Mouse (Mus musculus) neural tube, embryonic 11.5 days (tissue): ENCODE results near the gene Ptges3. TPM values are rescaled to one million over a fixed set of nuclear protein-coding genes. Genes with fewer than 3 reads are reported as not detected.
A peak's percentile ranks its signal among the peaks of the same experiment; 100 is the strongest.
"Not testable (repeated sequence)": the region's sequence is repeated elsewhere in the genome, so short reads cannot be mapped to it uniquely, and the experiment has no call there.

ENCODE experiments used
- ATAC-seq: fragments of 200-750 bp; cut with Nextera tagmentation; 2 replicates; pipeline ENCODE4 v1.8.0; 2017; ENCODE audit warnings: moderate number of reproducible peaks, mild to moderate bottlenecking, moderate TSS enrichment, moderate library complexity; ENCODE audit not compliant: insufficient read depth, low FRiP score, low TSS enrichment
- DNase-seq: peaks from one replicate; pipeline ENCODE4 v3.0.0-alpha.2; 2015; ENCODE audit warnings: low spot score
- H3K27ac ChIP-seq: fragments of 300-500 bp; sonication (generic); 2 replicates; pipeline ENCODE4 v1.5.1; 2014; ENCODE audit warnings: low read depth, mild to moderate bottlenecking, low read length
- H3K27me3 ChIP-seq: fragments of 300-500 bp; sonication (generic); 2 replicates; pipeline ENCODE4 v1.6.1; 2014; ENCODE audit warnings: mild to moderate bottlenecking, low read length, mixed read lengths; ENCODE audit not compliant: control insufficient read depth, insufficient read depth
- H3K36me3 ChIP-seq: fragments of 300-500 bp; sonication (generic); 2 replicates; pipeline ENCODE4 v1.6.1; 2014; ENCODE audit warnings: mild to moderate bottlenecking, low read length, moderate library complexity, mixed read lengths; ENCODE audit not compliant: control insufficient read depth, insufficient read depth
- H3K4me1 ChIP-seq: fragments of 300-500 bp; sonication (generic); 2 replicates; pipeline ENCODE4 v1.6.1; 2014; ENCODE audit warnings: low read length, mixed read lengths; ENCODE audit not compliant: control insufficient read depth, insufficient read depth
- H3K4me2 ChIP-seq: fragments of 300-500 bp; sonication (generic); 2 replicates; pipeline ENCODE4 v1.6.1; 2014; ENCODE audit warnings: low read depth, mild to moderate bottlenecking, moderate library complexity
- H3K4me3 ChIP-seq: fragments of 300-500 bp; sonication (generic); 2 replicates; pipeline ENCODE4 v1.5.1; 2014; ENCODE audit warnings: low read depth, low read length
- H3K9ac ChIP-seq: fragments of 300-500 bp; sonication (generic); 2 replicates; pipeline ENCODE4 v1.6.1; 2014; ENCODE audit warnings: mild to moderate bottlenecking, low read length
- H3K9me3 ChIP-seq: fragments of 300-500 bp; sonication (generic); 2 replicates; pipeline ENCODE4 v1.6.1; 2016; ENCODE audit warnings: low read length; ENCODE audit not compliant: control insufficient read depth
- WGBS: fragments of 180-500 bp; shearing (Covaris S2); extraction: QIAGEN DNeasy Blood & Tissue Kit; methylation state at CpG from one replicate; pipeline ENCODE4 v1.1.7; 2014; 5-methylcytosine and 5-hydroxymethylcytosine counted together
- polyA plus RNA-seq: library from polyadenylated mRNA; unstranded; fragments of >200 nt; fragmentation: Nextera tagmentation; extraction: Ambion mirVana; gene quantifications from 2 replicates; pipeline ENCODE4 v1.2.1, GENCODE M21; 2014

Ptges3 gene
- polyA plus RNA-seq, 1 experiment from 2014 or later, result 584 TPM

DNA sequence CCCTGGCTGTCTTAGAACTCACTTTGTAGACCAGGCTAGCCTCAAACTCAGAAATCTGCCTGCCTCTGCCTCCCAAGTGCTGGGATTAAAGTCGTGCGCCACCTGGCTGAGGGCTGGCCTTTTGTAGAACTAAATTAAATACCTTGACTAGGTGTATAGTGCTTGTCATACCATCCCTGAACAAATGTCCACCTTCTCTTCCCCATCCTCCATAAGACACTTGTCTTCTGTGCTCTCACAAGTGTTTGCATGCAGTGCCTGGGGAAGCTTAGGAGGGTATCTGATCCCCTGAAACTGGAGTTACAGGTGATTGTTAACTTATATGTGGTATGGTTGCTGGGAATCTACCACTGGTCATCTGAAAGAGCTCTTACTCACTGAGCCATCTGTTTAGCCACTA, 8.4 kb upstream of the Ptges3 start:
- no peaks in the 10 kb centered on the region for H3K27me3 ChIP-seq
- 81% methylated on average over 2 of the region's 2 CpGs for WGBS

DNA sequence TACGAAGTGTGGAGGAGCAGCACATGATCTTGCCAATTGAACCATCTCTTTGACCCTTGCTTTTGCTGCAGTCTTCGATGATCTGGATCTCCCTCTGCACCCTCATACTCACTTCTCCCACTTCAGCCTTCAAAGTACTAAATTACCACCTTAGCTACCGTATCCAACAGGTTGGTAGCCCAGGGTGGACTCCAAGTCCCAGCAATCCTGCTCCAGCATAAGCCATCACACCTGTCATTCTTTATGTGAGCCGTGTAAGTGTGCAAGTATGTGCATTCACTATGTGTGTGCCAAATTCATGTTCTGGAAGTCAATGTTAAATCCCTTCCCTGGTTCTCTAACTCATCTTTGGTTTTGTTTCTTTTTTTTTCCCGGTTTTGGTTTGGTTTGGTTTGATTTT, 7.2 kb upstream of the Ptges3 start:
- H3K27me3 ChIP-seq, result no peaks in the 10 kb centered on the region
- no peak overlapping the region for H3K4me2 ChIP-seq
- peaks cover 11% of the 10 kb centered on the region for H3K36me3 ChIP-seq
- WGBS, result 95% methylated on average over 5 of the region's 5 CpGs
- no peak overlapping the region for H3K9ac ChIP-seq
- no peak overlapping the region for H3K4me3 ChIP-seq
- DNase-seq, result no peak
- H3K4me1 ChIP-seq, result no peaks in the 10 kb centered on the region
- H3K27ac ChIP-seq, result no peak overlapping the region
- ATAC-seq, result no peak
- no peaks in the 10 kb centered on the region for H3K9me3 ChIP-seq

More for the DNA sequence above, 8.4 kb upstream of the Ptges3 start:
- Histone ChIP-seq H3K36me3 (peaks cover 13% of the 10 kb centered on the region), H3K9me3 (no peaks in the 10 kb centered on the region), H3K4me3 (no peak overlapping the region), H3K27ac (no peak overlapping the region), H3K9ac (no peak overlapping the region), H3K4me1 (no peaks in the 10 kb centered on the region), H3K4me2 (no peak overlapping the region)
- ATAC-seq (no peak), DNase-seq (no peak)

DNA sequence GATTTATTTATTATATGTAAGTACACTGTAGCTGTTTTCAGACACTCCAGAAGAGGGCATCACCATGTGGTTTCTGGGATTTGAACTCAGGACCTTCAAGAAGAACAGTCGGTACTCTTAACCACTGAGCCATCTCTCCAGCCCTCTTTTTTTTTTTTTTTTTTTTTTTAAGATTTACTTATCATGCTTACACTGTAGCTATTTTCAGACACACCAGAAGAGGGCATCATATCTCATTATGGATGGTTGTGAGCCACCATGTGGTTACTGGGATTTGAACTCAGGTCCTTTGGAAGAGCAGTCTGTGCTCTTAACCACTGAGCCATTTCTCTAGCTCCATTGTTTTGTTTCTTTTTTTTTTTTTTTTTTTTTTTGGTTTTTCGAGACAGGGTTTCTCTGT, 6.6 kb upstream of the Ptges3 start:
- DNase-seq, H3K27ac ChIP-seq, H3K9me3 ChIP-seq, H3K4me3 ChIP-seq, H3K4me2 ChIP-seq, ATAC-seq, H3K4me1 ChIP-seq, H3K27me3 ChIP-seq, H3K9ac ChIP-seq: not testable (repeated sequence)
- peaks cover 11% of the 10 kb centered on the region for H3K36me3 ChIP-seq
- WGBS, result 93% methylated on average over 1 of the region's 2 CpGs

DNA sequence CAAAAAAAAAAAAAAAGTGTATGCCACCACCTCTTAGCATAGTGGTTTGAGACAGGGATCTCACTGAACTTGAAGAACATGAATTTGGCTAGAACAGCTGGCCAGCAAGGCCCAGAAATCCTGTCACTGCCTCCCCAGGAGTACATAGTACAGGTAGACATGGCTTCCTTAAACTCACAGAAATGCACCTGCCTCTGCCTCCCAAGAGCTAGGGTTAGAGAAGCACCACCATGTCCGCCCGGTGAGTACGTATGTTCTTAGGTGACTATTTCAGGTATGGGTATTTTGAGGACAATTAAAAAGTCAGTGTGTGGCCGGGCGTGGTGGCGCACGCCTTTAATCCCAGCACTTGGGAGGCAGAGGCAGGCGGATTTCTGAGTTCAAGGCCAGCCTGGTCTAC, 5.8 kb upstream of the Ptges3 start:
- 95% methylated on average over 8 of the region's 8 CpGs for WGBS
- H3K27me3 ChIP-seq, result no peaks in the 10 kb centered on the region

DNA sequence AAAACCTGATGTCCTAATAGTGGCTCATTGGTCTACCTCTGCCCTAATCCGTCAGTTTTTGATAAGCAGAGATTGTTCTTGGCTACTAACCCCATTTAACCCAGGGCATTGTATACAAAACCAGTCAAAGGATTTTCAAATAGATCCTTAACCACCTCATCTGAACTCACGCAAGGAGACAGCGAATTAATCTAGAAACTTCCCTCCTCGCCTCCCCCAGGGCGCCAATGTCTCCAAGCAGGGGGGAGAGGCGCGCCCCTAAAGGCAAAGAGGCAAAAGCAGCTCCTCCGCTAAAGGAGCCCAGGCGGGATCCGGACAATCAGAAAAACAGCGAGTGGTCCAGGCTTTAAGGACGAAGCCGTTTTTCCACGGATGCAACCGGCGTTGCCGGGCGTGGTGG, 570 bp upstream of the Ptges3 start:
- peaks cover 12% of the 10 kb centered on the region for H3K4me1 ChIP-seq
- peak overlapping the region; percentile 99 for H3K27ac ChIP-seq
- peak overlapping the region; percentile 94 for H3K9ac ChIP-seq
- WGBS, result under 1% methylated on average over 18 of the region's 18 CpGs
- H3K36me3 ChIP-seq, result no peaks in the 10 kb centered on the region
- peak overlapping the region; percentile 94 for H3K4me3 ChIP-seq
- H3K27me3 ChIP-seq, result no peaks in the 10 kb centered on the region
- ATAC-seq, result no peak
- H3K4me2 ChIP-seq, result peak overlapping the region; percentile 85
- no peaks in the 10 kb centered on the region for H3K9me3 ChIP-seq
- no peak for DNase-seq

More for the DNA sequence above, 5.8 kb upstream of the Ptges3 start:
- H3K4me3 ChIP-seq, result no peak overlapping the region
- no peak overlapping the region for H3K9ac ChIP-seq
- ATAC-seq (no peak), DNase-seq (no peak)
- no peak overlapping the region for H3K27ac ChIP-seq
- H3K4me2 ChIP-seq, result no peak overlapping the region
- H3K9me3 ChIP-seq, result no peaks in the 10 kb centered on the region
- peaks cover 3% of the 10 kb centered on the region; the same call in 1 of the 2 replicates for H3K4me1 ChIP-seq
- peaks cover 11% of the 10 kb centered on the region for H3K36me3 ChIP-seq

DNA sequence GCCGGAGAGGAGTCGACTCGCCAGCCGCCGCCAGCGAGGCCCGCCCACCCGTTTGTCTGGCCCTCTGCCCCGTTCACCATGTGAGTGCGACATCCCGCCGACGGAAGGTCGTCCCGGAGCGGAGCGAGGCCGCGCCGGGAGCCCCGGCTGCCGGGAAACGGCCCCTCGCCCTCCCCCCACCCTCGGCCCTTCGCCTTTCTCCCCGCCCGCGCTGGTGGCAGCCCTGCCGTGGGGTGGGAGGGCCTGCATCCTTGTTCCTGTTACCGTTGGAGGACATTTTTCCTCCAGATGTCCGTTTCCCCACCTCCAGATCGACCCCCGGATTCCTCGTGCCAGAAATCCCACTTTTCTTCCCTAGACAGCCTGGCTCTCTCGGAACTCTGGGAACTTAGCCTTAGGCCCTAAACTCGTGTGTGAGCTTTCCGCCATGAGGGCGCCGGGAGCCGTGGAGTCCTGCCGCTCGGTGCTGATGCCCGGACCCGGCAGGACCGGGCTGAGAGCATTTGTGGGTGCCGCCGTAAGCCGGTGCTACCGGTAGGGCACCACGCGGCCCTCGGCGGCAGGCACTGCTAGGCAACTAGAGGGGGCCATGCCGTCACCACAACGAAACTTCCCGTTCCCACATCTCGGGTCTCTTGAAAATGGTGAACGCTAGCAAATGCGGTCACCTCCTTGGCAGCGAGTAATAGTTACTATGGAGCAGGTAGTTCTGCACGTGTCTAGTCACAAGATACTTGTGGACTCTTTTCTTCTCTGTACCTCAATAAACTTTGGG, 640 bp downstream of the Ptges3 start:
- Histone ChIP-seq H3K4me3 (peak overlapping the region; percentile 94), H3K36me3 (peaks cover 4% of the 10 kb centered on the region), H3K4me1 (peaks cover 12% of the 10 kb centered on the region), H3K27ac (peak overlapping the region; percentile 99), H3K4me2 (peak overlapping the region; percentile 85), H3K9me3 (no peaks in the 10 kb centered on the region), H3K27me3 (no peaks in the 10 kb centered on the region), H3K9ac (peak overlapping the region; percentile 94)
- ATAC-seq, result peak; percentile 25
- DNase-seq, result peak; percentile 64
- WGBS, result under 1% methylated on average over 53 of the region's 62 CpGs

DNA sequence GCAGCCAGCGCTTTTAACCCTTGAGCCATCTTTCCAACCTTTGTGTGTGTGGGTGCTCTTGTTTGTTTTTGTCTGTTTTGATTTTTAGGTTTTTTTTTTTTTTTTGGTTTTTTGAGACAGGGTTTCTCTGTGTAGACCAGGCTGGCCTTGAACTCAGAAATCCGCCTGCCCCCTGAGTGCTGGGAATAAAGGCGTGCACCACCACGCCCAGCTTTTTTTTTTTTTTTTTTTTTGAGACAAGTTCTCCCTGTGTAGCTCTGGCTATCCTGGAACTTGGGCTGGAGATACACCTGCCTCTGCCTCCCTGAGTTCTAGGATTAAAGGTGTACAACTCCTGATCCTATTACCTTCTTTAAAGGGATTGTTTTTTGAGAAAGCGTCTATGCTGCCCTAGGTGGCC, 2.4 kb downstream of the Ptges3 start:
- Histone ChIP-seq H3K36me3 (peaks cover 4% of the 10 kb centered on the region), H3K4me1 (peaks cover 12% of the 10 kb centered on the region)
- DNase-seq, result no peak

DNA sequence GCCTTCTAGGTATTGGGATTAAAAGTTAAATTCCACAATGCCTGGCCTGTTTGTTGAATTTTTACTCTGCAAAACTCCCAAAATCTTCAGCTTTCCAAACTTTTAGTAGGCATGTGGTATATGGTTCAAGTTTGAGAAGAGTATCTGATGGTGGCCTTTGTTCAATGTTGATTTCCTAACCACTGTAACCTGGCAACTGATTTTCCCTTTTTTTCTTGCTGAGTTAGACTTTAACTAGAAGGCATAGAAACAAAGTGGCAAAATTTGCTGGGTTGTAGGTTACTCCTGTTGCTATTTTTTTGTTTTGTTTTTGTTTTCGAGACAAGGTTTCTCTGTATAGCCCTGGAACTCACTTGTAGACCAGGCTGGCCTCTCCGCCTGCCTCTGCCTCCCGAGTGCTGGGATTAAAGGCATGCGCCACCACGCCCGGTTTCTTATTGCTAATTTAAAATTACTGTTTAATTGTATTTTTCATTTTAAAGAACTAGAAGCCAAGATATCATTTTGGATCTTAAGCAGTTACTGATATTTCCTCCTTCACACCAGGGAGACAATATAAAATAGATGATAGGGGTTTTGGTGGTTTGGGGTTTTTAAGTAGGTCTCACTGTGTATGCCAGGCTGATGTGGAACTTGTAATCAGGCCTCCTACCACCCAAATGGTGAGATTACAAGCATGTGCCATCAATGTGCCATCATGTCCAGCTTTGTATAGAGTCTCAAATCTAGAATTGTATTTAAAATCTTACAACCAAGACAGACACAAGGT, 3.7 kb downstream of the Ptges3 start:
- Histone ChIP-seq H3K4me3 (no peak overlapping the region), H3K4me1 (peaks cover 12% of the 10 kb centered on the region), H3K4me2 (no peak overlapping the region), H3K27ac (no peak overlapping the region), H3K36me3 (peaks cover 4% of the 10 kb centered on the region), H3K9me3 (no peaks in the 10 kb centered on the region), H3K27me3 (no peaks in the 10 kb centered on the region), H3K9ac (no peak overlapping the region)
- DNase-seq (no peak), ATAC-seq (no peak)
- WGBS, result 95% methylated on average over 6 of the region's 6 CpGs

More for the DNA sequence above, 2.4 kb downstream of the Ptges3 start:
- 91% methylated on average over 5 of the region's 5 CpGs for WGBS
- Histone ChIP-seq H3K4me2 (peak overlapping the region; percentile 85), H3K4me3 (peak overlapping the region; percentile 94; the same call in 1 of the 2 replicates), H3K27ac (no peak overlapping the region), H3K27me3 (no peaks in the 10 kb centered on the region), H3K9me3 (no peaks in the 10 kb centered on the region), H3K9ac (no peak overlapping the region)
- no peak for ATAC-seq
